Mouse (Mus musculus) MEL (cell line): ENCODE results near the gene Pum1.

Experiments used
- CHD2 ChIP-seq: IDR thresholded peaks from 2 replicates; pipeline ENCODE4 v1.6.1; 2011; ENCODE audit warnings: low read length, improper control_type of control experiment
- MAFK ChIP-seq: IDR thresholded peaks from 2 replicates; pipeline ENCODE4 v1.6.1; 2011; ENCODE audit warnings: low read depth, mild to moderate bottlenecking, low read length, improper control_type of control experiment, borderline replicate concordance
- POLR2A ChIP-seq, 2 experiments: IDR thresholded peaks; 2 replicates each; pipeline ENCODE4 v1.6.1; 2011 to 2012; ENCODE audit warnings: low read length in 2 of 2, mild to moderate bottlenecking in 2 of 2, control low read depth in 1 of 2, improper control_type of control experiment in 1 of 2, low read depth in 1 of 2, moderate library complexity in 1 of 2; ENCODE audit not compliant: control insufficient read depth in 1 of 2, insufficient read depth in 1 of 2, poor library complexity in 1 of 2
- TCF12 ChIP-seq: IDR thresholded peaks from 2 replicates; pipeline ENCODE4 v1.6.1; 2014; ENCODE audit warnings: low read depth, mild to moderate bottlenecking, inconsistent platforms, low read length, improper control_type of control experiment, moderate library complexity

DNA sequence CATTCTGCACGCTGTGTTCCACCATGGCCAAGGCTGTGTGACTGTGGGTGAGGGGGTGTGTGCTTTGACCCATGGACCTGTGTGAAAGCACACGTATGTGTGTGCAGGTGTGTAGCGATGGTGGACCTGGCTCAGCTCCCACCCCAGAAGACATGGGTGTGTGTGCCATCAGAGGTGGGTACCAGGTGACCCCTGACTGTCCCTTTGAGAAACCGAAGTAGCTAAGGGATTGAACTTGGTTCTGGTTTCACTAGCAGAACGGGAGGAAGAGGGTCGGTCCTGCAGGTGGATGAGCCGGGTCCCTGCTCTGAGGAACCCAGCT, 130.0 kb downstream of the Pum1 start:
- no peak for TF ChIP-seq CHD2
- no peak for TF ChIP-seq POLR2A (IDR thresholded peaks at IDR 0.05; ENCODE audit: control insufficient read depth in 1 of 2, insufficient read depth in 1 of 2, low read depth in 1 of 2, low read length in 2 of 2, poor library complexity in 1 of 2)
- TF ChIP-seq TCF12 = no peak
- no peak for TF ChIP-seq MAFK
